Comparison of ENCODE assay signal across 18 mouse cellular contexts in genomic region chr17:6164911-6165310, GRCm38 (mm10). TPM values are rescaled to one million over a fixed set of nuclear protein-coding genes. Genes with fewer than 3 reads are reported as not detected.
DNase-seq lines count a peak whose midpoint lies in the region; ATAC-seq and TF ChIP-seq lines count a peak whose summit lies in the region.
"Had no signal": no experiment of that assay in that cellular context is flagged by ENCODE, and none has a peak within 500 bp of the region (broad histone marks: within the 10 kb centered on the region; RNA-seq: fewer than 3 reads in every experiment).

No protein-coding gene starts in this region.

- no peak for TF ChIP-seq CTCF in heart, postnatal 0 days (IDR thresholded peaks at IDR 0.05; ENCODE audit: low read depth)
- TF ChIP-seq CTCF in MEL (IDR thresholded peaks at IDR 0.05 in 2 of 3, conservative IDR thresholded peaks at IDR 0.05 in 1 of 3; ENCODE audit: control insufficient read depth in 1 of 3, insufficient read depth in 1 of 3, low read depth in 2 of 3, low read length in 3 of 3, poor library complexity in 1 of 3, severe bottlenecking in 1 of 3) = no peak
- no peak for TF ChIP-seq CTCF in embryonic fibroblast, embryonic 13.5 days (IDR thresholded peaks at IDR 0.05; ENCODE audit: borderline replicate concordance, insufficient read depth, low read length)
- TF ChIP-seq CTCF in midbrain, postnatal 0 days (IDR thresholded peaks at IDR 0.05) = no peak

- TF ChIP-seq POLR2A in MEL (IDR thresholded peaks at IDR 0.05; ENCODE audit: control insufficient read depth in 1 of 2, insufficient read depth in 1 of 2, low read depth in 1 of 2, low read length in 2 of 2, poor library complexity in 1 of 2) = no peak
- no peak for TF ChIP-seq POLR2A in embryonic fibroblast, embryonic 13.5 days (IDR thresholded peaks at IDR 0.05; ENCODE audit: low read depth, low read length)

- no peak overlapping the region for H3K4me3 ChIP-seq in heart, postnatal 0 days (ENCODE audit: low read depth, low read length)
- H3K4me3 ChIP-seq in MEL (ENCODE audit: control insufficient read depth in 1 of 2, insufficient read depth in 1 of 2, low read depth in 2 of 2, low read length in 2 of 2) = no peak overlapping the region
- H3K4me3 ChIP-seq in embryonic fibroblast, embryonic 13.5 days (ENCODE audit: insufficient read depth, low read length) = no peak overlapping the region
- H3K4me3 ChIP-seq in midbrain, embryonic 15.5 days = no peak overlapping the region
- H3K4me3 ChIP-seq in midbrain, postnatal 0 days (ENCODE audit: low read depth, low read length) = no peak overlapping the region
- H3K4me3 ChIP-seq: forebrain, embryonic 13.5 days had no signal

- H3K9me3 ChIP-seq in heart, postnatal 0 days (replicated peaks; ENCODE audit: control insufficient read depth, low read length) = no peaks in the 10 kb centered on the region
- H3K9me3 ChIP-seq in MEL (replicated peaks; ENCODE audit: insufficient read depth, low read length) = no peaks in the 10 kb centered on the region
- no peaks in the 10 kb centered on the region for H3K9me3 ChIP-seq in midbrain, embryonic 15.5 days
- H3K9me3 ChIP-seq in midbrain, postnatal 0 days (ENCODE audit: low read length) = no peaks in the 10 kb centered on the region
- H3K9me3 ChIP-seq: forebrain, embryonic 13.5 days had no signal

- no peaks in the 10 kb centered on the region for H3K79me2 ChIP-seq in MEL (ENCODE audit: control insufficient read depth, insufficient read depth, low read length, poor library complexity)

- no peak overlapping the region for H3K9ac ChIP-seq in heart, postnatal 0 days (replicated peaks; ENCODE audit: low read depth, low read length)
- no peak overlapping the region for H3K9ac ChIP-seq in MEL (ENCODE audit: control insufficient read depth, low read depth, low read length, poor library complexity, severe bottlenecking)
- no peak overlapping the region for H3K9ac ChIP-seq in midbrain, embryonic 15.5 days
- no peak overlapping the region for H3K9ac ChIP-seq in midbrain, postnatal 0 days (replicated peaks; ENCODE audit: low read length, poor library complexity, severe bottlenecking)
- H3K9ac ChIP-seq: forebrain, embryonic 13.5 days; liver, embryonic 14.5 days had no signal

- no peaks in the 10 kb centered on the region for H3K27me3 ChIP-seq in heart, postnatal 0 days (ENCODE audit: control insufficient read depth, insufficient read depth, low read length)
- H3K27me3 ChIP-seq in MEL (ENCODE audit: control insufficient read depth in 1 of 2, insufficient read depth in 2 of 2, low read length in 2 of 2) = no peaks in the 10 kb centered on the region
- H3K27me3 ChIP-seq in midbrain, embryonic 15.5 days (replicated peaks) = no peaks in the 10 kb centered on the region
- no peaks in the 10 kb centered on the region for H3K27me3 ChIP-seq in midbrain, postnatal 0 days (ENCODE audit: insufficient read depth, low read length)
- H3K27me3 ChIP-seq: forebrain, embryonic 13.5 days had no signal

- no peak overlapping the region for H3K4me2 ChIP-seq in heart, postnatal 0 days (ENCODE audit: low read depth, low read length)
- no peak overlapping the region for H3K4me2 ChIP-seq in midbrain, embryonic 15.5 days
- H3K4me2 ChIP-seq in midbrain, postnatal 0 days (ENCODE audit: low read depth, low read length, poor library complexity, severe bottlenecking) = no peak overlapping the region
- H3K4me2 ChIP-seq: forebrain, embryonic 13.5 days had no signal

- no peaks in the 10 kb centered on the region for H3K36me3 ChIP-seq in heart, postnatal 0 days (replicated peaks; ENCODE audit: control insufficient read depth, insufficient read depth, low read length)
- no peaks in the 10 kb centered on the region for H3K36me3 ChIP-seq in MEL (ENCODE audit: control insufficient read depth in 1 of 2, insufficient read depth in 2 of 2, low read length in 2 of 2)
- no peaks in the 10 kb centered on the region for H3K36me3 ChIP-seq in midbrain, embryonic 15.5 days (replicated peaks)
- H3K36me3 ChIP-seq in midbrain, postnatal 0 days (ENCODE audit: insufficient read depth, low read length) = no peaks in the 10 kb centered on the region

- ATAC-seq in heart, postnatal 0 days (ENCODE audit: insufficient read depth, low read depth) = peak; percentile 17; the same call in 1 of the 2 replicates
- no peak for ATAC-seq in midbrain, embryonic 15.5 days (replicated peaks)
- ATAC-seq in midbrain, postnatal 0 days (ENCODE audit: low FRiP score) = no peak
- ATAC-seq: activated CD4-positive, CD25-positive, alpha-beta regulatory T cell, adult 4 months; forebrain, embryonic 13.5 days; midbrain, embryonic 16.5 days had no signal

- WGBS in heart, postnatal 0 days = 55% methylated on average over 4 of the region's 4 CpGs
- WGBS in midbrain, embryonic 15.5 days = 71% methylated on average over 4 of the region's 4 CpGs
- 72% methylated on average over 4 of the region's 4 CpGs for WGBS in midbrain, postnatal 0 days

- TF ChIP-seq RAD21 in MEL (IDR thresholded peaks at IDR 0.05; ENCODE audit: low read depth, low read length) = no peak

- DNase-seq in heart, postnatal 0 days (ENCODE audit: low spot score) = no peak
- no peak for DNase-seq in heart, adult 9 months (ENCODE audit: low spot score in 2 of 2)
- DNase-seq in 3T3-L1 (ENCODE audit: low read depth, low spot score) (peak; percentile 94), MEL (ENCODE audit: low read depth, low spot score) (peak; percentile 37)
- DNase-seq in midbrain, postnatal 0 days (ENCODE audit: low spot score) = no peak
- DNase-seq in cerebellum, postnatal 4 days (ENCODE audit: low spot score in 2 of 2) = no peak
- DNase-seq: adrenal gland, postnatal 25 days; cerebellum, adult 11 months; cerebellum, postnatal 10 days; gastrocnemius, postnatal 14 days; kidney, adult 8-10 months; kidney, postnatal 4 days had no signal

- no peak overlapping the region for H3K27ac ChIP-seq in heart, postnatal 0 days (ENCODE audit: low read depth)
- H3K27ac ChIP-seq in MEL (ENCODE audit: control insufficient read depth, low read depth, low read length) = no peak overlapping the region
- H3K27ac ChIP-seq in embryonic fibroblast, embryonic 13.5 days (ENCODE audit: insufficient read depth, low read length) = peak overlapping the region; percentile 27; the same call in 1 of the 2 replicates
- H3K27ac ChIP-seq in midbrain, embryonic 15.5 days = no peak overlapping the region
- H3K27ac ChIP-seq in midbrain, postnatal 0 days (ENCODE audit: low read depth, low read length) = no peak overlapping the region
- H3K27ac ChIP-seq: forebrain, embryonic 13.5 days; liver, embryonic 14.5 days had no signal

- TF ChIP-seq EP300 in heart, postnatal 0 days (IDR thresholded peaks at IDR 0.05; ENCODE audit: low read depth) = no peak
- TF ChIP-seq EP300 in MEL (IDR thresholded peaks at IDR 0.05; ENCODE audit: low read depth in 1 of 2, low read length in 2 of 2) = no peak

- peaks cover 16% of the 10 kb centered on the region; the same call in 1 of the 2 replicates for H3K4me1 ChIP-seq in heart, postnatal 0 days (ENCODE audit: control insufficient read depth, insufficient read depth)
- no peaks in the 10 kb centered on the region for H3K4me1 ChIP-seq in MEL (ENCODE audit: control insufficient read depth in 1 of 2, insufficient read depth in 2 of 2, low read length in 2 of 2)
- H3K4me1 ChIP-seq in embryonic fibroblast, embryonic 13.5 days (ENCODE audit: control insufficient read depth, insufficient read depth, low read length) = peaks cover 7% of the 10 kb centered on the region
- H3K4me1 ChIP-seq in midbrain, embryonic 15.5 days = no peaks in the 10 kb centered on the region; the same call in 1 of the 2 replicates
- no peaks in the 10 kb centered on the region for H3K4me1 ChIP-seq in midbrain, postnatal 0 days (ENCODE audit: insufficient read depth, low read length)
- H3K4me1 ChIP-seq: forebrain, embryonic 13.5 days had no signal

TF ChIP-seq in MEL, 35 proteins besides CTCF, POLR2A, EP300 and RAD21:
- TF ChIP-seq GABPA (IDR thresholded peaks at IDR 0.05; ENCODE audit: low read depth, low read length) = no peak
- peak; percentile 80 for TF ChIP-seq ZNF384 (IDR thresholded peaks at IDR 0.05; ENCODE audit: low read depth, low read length)
- TF ChIP-seq ELF1 (IDR thresholded peaks at IDR 0.05; ENCODE audit: low read depth, low read length) = no peak

RNA-seq across cellular contexts. Expression of gene Tulp4, which starts 58.7 kb away (rescaled TPM):
- 45.2 and 53.1 TPM in 2 replicates for total RNA-seq in heart, postnatal 0 days (2014; rRNA removed; ENCODE audit: low replicate concordance)
- polyA plus RNA-seq in heart, postnatal 0 days (2015; fragmentation: Nextera tagmentation; extraction: Ambion mirVana) = 33.3 and 36.0 TPM in 2 replicates
- 49.0 and 59.2 TPM in 2 replicates for total RNA-seq in MEL (2012; rRNA removed)
- 1 to 10 TPM in 1 of 2 experiments, not detected in 1; 7.7 TPM for polyA plus RNA-seq in MEL (2012; ENCODE audit: insufficient read depth in 1 of 2, insufficient read length in 2 of 2, low read depth in 1 of 2, low replicate concordance in 2 of 2, missing spikeins in 1 of 2)
- 164 and 243 TPM in 2 replicates for polyA plus RNA-seq in embryonic fibroblast, embryonic 13.5 days (2011; ENCODE audit: insufficient read length, low read depth, missing spikeins)
- polyA plus RNA-seq in midbrain, embryonic 15.5 days (2015; fragmentation: Nextera tagmentation; extraction: Ambion mirVana) = 164 and 166 TPM in 2 replicates
- 268 and 400 TPM in 2 replicates for total RNA-seq in midbrain, postnatal 0 days (2014; rRNA removed)
- polyA plus RNA-seq in midbrain, postnatal 0 days (2015; fragmentation: Nextera tagmentation; extraction: Ambion mirVana) = 74.3 and 87.9 TPM in 2 replicates

Comparison
In these comparisons a context has a peak if more than half of its experiments do, and no peak if none do; other contexts are left out.
1. DNase-seq: peak in 3T3-L1 (single experiment) and MEL (single experiment); none in heart, postnatal 0 days (single experiment), heart, adult 9 months (0 of 2), midbrain, postnatal 0 days (single experiment) and cerebellum, postnatal 4 days (0 of 2).